Mouse (Mus musculus) mouse trophoblast stem cell (cell line): ENCODE measurements at regions not wholly inside any gene's neighbourhood (a gene's known extent, or its start where the extent isn't known, plus 50 kb on each side); places are given as distances from the start of the nearest gene placed in this dataset.

ENCODE experiments used
- in situ Hi-C, 2 experiments: fragments of 300-500 bp; cut with MseI, MboI; formaldehyde crosslinking; loops; 2 replicates in 1 of 2; 3 replicates in 1 of 2; pipeline ENCODE4 v1.15.1; 2025

DNA sequence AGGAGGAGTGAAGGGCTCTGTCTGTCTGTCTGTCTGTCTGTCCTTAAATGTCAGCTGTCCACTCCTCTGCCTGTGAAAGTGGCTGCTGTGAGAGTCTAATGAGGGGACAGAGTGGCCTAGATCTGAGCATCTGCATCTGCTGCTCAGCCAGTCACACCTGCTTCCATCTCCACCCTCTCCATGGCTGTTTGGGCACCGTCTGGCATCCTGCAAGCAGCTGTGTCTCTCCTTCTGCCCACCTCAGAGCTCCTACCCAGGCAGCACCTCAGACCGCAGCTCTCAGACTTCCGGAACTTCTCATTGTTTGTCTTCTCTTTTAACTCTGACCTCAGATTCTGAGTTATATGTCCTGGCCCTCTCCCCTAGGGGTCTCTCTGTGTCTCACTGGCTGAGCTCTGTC lies 159.2 kb downstream of the Gm26897 start:
- in situ Hi-C loops, result no loop called here

DNA sequence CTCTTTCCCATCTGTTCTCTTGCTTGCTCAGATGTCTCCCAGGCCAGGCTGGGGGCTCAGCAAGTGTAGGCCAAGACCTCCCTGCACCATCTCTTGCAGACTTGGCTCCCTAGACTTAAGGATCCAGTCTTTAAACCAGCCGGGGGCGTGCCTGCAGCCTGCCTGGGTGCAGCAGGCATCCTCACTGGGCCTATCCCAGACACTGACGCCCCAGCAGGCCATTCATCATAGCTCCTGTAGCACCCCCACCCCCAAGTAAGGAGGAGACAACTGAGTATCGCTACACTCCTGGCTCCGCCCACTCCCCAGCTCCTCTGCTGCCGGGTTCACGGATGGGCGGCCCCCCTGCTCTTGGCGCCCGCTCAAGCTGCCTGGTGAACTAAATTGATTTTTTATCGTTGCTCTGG lies 160.2 kb downstream of the Gm26897 start:
- in situ Hi-C loops, result no loop called here

DNA sequence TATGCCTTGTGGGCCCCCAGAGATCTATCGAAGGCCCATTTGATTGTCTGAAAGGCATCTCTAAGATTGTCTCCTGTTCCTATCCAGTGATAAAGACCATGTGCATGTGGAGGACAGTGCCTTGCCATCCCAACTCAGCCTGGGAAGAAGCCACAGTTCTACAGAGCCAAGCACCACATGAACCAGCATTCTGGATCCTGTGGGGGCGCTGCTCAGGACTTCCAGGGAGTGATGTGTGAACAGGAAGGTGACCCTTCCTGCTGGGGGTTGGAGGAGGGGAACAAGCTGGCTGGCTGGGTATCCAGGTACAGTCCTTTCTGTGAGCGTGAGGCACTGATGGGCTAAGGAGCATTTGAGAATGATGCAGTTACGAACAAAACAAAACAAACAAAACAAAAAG lies 163.8 kb downstream of the Gm26897 start:
- in situ Hi-C loops, result no loop called here

DNA sequence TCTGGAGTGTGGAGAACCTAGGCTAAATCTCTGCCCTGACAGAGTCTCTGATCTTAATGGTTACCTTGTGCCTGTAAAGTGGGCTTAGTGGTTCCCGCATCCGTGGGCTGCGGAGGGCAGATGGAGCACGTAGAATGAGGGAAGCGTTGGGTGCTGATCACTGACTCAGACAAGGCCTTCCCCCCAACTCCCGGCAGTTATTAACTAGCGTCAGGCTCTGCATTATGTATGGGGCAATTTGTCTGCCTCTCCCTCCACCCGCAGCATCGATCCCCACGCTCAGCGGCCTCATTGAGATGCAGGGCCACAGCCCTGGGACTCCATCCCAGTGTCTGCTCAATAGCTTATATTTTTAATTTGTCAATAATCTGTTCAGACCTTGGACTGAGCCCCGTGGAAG lies 164.8 kb downstream of the Gm26897 start:
- in situ Hi-C loops, result no loop called here

DNA sequence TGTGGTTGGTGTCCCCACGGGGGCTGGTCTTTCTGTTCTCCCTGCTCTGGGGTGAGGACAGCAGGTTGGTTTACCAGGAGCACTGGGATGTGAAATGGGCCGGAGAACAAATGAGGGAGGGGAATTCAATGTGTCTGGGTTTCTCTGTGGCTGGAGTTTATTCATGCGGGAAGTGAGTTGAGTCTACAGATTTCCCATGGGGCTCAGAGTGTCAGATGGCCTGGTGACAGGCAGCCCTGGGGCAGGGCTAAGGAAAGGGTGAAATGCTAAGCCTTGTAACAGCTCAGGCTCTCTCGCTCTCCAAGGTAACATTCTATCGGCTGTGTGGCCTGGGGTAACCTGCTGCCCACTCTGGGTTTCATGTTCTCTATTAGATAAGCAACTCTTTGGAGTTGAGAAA lies 167.5 kb downstream of the Gm26897 start:
- in situ Hi-C loops, result no loop called here

DNA sequence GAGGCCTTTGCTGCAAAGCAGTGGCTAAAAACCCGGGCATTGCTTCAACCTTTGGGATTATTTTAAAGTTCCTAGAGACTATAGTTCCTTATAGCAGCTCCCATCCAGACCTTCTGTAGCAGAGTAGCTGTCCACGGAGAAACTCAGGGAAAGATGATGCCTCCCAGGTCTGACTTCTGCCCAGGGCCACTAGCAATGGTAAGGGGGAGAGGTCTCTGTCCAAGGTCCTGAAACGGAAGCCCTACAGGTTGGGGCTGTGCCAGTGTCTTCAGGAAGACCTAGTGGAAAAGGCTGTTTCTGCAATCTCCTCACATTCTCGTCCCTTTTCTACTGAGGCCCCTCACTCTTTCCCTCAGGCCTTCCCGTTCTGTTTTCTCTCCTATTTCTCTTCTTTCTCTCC lies 168.0 kb downstream of the Gm26897 start:
- in situ Hi-C loops, result no loop called here

DNA sequence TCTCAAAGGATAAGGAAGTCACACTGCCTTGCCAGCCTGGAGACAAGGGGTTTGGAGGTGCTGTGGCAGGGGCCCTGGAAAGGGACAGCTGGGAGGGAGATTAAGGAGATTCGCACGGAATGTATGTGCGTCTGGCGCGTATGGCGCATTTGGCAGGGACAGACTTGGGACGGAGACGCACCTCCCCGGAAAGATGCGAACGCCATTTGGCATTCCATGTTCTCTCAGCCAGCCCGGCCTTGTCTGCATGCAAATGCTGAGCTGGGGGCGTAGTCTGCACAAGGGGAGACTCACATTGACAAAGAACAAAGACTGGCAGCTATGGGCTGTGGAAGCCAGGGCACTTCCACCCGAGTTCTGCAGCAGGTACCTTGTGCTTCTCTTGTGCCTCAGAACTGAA lies 174.4 kb downstream of the Gm26897 start:
- in situ Hi-C loops, result no loop called here

DNA sequence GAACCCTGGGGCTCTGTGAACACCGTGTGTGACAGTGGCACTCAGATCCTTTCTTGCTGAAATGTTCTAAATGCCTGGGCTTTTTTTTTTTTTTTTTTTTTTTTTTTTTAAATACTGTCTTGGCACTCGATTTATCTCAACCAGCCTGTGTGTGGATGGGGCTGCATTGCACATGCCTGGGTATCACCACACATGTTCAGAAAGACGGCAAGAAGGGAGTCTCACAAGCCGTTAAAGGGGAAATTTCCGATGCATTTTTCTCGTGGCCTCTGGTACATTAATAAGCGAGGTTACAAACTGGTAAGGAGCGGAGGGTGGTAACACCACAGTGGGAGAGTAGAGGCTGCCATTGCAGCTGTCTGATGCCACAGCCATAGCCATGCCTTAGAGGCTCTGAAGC lies 176.8 kb downstream of the Gm26897 start:
- in situ Hi-C loops, result no loop called here

DNA sequence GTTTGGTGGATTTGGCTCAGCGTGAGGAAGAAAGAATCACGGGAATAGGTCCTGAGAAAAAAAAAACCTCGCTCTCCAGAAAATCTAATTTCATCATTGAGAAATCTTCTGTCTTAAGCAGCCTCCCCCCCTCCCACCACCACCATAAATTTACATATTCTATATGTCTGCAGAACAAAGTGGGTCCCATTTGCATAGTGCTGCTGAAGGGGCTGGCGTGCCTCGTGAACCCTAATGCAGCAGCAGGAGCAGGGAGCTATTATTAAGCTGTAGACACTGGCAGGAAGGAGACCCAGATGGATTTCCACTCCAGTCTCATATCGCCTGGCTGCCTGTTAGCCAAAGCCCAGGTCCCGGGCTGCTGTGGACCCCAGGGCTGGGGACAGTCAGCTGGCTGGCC lies 179.6 kb downstream of the Gm26897 start:
- in situ Hi-C loops, result no loop called here

DNA sequence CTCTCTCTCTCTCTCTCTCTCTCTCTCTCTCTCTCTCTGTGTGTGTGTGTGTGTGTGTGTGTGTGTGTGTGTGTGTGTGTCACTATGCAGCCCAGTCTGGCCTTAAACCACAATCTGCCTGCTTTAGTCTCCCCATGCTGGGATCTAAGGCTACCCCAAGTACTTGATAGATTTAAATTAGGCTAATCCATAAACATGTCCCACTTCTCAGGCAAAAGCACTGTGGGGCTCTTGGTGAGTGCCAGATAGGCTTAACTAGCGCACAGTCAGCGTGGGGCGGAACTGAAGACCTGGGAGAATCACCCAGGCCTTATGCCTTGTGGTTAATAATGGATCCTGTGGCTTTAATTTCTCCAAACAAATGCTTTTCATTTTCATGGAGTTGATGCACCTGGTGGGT lies 180.6 kb downstream of the Gm26897 start:
- in situ Hi-C loops, result no loop called here

DNA sequence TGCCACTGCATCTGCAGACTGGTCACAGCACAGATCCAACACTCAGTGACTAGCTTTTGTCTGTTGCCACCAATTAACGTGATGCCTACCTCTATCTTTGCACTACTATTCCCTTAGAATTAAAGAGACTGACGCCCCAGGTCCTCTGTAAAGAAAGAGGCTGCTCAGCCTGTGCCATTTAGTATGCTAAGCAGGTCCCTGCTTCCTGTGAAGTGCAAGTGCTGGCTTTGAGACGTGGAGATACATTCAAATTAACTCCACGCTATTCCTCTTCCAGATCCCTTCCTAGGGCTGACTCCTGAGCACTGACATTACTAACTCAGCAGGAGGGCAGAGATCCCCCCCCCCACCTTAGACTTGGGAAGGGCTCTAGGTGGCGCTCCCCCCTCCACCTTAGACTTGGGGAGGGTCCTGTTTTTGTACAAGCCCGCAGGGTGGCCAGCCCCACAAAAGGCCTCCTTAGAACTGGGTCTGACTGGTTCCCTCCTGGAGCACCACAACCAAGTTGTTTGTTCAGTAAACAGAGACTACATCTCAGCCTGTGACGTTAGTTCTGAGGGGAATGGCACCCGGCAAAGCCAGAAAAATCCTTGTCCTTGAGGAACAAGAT lies 184.0 kb downstream of the Gm26897 start:
- in situ Hi-C loops, result no loop called here

DNA sequence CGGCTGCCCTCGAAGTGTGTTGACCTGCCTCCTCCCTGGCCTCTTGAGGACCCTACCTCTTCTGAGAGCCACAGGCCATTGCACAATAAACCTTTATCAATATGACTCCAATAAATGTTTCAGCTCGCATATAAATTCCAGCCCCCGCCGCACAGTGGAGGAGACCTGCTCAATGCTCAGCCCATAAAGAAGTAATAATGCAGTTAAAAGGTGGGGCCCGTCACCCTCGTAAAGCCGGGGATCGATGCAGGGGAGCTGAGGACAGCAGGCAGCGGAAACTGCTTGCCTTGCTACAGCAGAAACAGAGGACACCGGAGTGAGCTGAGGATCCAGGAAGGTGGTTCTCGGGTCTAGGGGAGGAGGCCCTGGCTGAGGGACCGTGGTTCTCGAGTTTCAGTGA lies 185.2 kb downstream of the Gm26897 start:
- in situ Hi-C loops, result no loop called here

DNA sequence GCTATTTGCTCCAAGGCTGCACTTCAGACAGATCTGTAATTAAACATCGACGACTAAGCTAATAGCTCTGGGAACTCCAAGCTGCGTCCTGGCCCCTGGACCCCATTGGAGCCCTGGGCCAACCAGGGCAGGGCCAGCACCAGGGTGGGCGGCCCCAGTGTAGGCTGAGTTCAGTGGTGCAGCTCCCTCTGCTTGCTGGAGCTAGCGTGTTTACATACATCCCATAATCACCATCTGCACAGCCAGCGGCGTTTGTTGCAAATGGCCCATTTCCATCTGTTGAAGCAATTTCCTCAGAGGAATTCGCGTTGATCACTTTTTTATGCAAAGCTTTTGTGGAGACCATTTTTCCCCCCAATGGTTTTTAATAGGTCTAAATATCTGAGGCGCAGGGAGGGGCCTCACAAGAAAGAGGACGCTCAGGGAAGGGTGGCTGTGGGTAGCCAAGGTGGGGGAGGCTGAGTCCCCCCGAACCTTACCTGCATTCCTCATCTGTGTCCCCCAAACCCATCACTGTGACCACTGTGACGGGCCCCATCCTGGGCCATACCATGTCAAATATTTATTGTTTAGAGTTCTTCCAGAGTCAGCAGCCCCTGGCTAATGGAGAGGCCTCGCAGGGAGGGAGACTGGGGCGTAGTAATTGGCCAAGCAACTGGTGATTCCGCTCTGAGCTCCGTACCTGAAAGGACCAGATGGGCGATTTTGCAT lies 189.4 kb downstream of the Gm26897 start:
- in situ Hi-C loops, result no loop called here

DNA sequence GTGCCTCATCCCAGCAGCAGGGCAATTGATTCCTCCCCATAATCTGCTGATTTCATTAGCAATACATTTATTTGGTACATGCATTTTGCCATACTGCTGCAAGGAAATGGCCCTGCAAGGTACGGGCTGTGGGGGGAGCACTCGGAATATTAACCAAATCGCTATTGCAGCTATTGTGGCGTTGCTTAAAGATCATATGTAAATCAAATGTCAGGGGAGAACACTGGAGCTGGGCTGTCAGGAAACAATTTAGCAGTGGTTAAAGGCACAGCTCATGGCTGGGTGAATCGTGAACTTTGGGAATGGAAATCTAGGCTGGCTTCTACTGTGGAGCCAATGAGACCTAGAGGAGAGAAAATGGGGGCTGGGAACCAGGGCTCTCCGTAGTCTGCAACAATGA lies 192.0 kb downstream of the Gm26897 start:
- in situ Hi-C loops, result no loop called here

DNA sequence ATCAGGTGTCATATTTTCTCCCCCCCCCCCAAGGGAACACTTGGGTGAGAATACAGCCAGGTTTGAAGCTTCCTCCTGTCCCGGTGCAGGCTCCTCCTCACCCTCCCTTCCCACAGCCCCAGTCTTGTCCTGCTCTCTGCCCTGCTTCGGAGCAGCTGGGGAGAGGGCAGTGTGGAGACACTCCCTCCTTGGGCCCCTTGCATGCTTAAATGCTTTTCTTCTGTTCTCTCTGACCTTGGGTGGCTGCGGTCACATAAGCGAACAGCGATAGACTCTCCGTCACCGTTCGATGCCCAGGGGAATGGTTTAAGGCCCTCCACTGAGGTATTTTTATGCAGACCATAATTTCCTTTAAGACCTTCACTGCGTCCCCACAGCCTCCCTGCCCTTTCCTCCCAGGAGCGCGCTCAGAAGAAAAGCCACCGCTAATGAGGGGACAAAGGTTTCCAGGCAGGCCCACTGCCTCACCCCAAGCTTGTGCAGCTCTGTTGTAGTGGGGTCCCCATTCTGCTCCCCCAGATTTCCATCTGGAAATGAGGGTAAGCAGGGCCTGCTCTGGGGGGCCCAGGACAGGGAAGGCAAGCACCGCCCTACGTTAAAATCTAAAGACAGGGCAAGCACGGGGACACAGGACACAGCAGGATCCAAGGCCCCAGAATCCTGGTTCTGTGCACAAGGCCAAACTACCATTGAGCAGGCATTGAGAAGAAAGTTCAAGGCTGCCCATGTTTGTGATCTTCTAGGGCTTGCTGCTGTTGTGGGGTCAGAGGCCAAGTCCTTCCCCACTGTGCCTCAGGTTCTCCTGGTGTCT lies 195.7 kb downstream of the Gm26897 start:
- in situ Hi-C loops, result no loop called here

DNA sequence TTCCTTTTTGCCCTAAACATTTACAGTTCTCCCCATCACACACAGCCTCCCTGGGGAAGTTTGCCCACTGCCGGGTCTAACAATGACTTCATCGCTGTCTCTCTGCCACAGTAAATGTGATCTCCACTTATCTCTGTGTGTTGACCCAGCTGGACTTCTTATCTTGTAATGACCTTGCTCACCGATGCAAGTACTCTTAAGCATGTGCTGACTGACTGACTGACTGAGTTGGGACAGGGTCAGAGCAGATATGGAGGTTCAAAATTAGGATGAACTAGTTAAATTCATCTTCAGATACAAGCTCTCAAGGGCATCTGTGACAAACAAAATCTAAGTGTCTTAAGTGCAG lies 196.2 kb downstream of the Gm26897 start:
- in situ Hi-C loops, result no loop called here

DNA sequence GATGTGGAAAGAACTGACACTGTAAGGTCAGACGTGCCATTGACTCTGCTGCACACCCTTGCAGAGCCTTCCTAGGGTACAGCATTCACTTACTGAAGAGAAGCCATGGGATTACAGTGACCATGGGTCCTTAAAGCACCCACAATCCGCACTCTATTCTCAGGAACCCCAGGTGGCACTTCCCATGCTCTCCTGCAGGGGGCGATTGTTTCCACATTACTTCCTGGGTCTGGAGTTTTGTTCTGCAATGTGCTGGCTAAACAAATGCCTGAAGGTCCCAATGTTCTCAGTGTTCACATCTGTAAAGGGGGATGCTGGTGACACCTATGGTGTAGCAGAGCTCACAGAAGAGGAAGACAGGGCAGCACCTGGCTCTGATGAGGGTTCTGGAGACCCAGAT lies 198.0 kb downstream of the Gm26897 start:
- in situ Hi-C loops, result no loop called here

DNA sequence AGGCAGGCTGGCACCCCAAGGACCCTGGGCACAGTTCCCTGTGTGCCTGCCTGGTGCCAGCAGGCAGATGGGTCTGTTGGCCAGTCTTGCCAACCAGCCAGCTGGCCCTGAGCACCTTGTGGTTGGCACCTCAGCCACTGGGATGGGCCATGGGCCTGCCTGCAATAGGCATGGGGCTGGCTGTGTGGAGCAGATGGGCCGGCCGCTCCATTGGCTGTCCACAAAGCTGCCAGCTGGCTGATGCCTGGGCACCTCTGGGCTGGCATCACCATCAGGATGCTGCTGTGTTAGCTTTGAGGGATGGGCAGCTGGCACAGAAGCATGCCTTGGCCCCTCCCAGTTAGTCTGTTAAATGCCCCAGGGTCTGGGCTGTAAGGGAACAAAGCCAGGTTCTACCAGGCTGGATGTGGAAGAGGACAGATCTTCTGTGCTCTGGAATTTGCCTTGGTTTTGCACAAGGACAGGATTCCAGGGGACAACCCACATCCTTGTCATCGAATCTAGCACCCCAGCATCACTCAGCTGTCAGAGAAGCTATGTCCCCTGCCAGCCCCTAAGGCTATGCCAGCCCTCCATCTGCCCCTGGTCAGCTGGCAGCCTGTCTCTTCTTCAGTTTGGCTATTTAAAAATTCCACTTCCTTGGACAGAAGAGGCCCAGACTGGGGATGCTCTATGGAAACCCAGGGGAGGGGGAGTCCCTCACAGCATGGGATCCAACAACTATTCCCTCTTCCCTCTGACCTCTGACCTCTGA lies 201.8 kb downstream of the Gm26897 start:
- in situ Hi-C loops, result no loop called here

DNA sequence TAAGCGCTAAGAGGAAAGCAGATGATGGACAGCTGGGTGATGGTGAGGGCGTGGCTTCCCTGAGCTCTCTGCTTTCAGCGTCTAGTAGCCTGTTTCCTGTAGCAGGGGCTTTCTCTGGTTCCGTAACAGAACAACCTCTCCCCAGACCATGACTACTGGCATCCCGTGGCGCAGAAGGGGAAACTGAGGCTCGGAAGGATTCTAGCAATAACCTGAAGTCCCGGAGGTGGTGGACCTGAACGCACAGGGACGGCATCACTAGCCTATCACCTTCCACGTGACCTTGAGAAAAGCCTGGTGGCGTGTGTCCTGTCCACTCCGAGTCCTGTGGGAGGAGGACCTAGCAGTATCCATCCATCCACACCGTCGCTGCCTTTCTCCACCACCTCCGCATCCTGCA lies 208.1 kb downstream of the Gm26897 start:
- in situ Hi-C loops, result no loop called here

DNA sequence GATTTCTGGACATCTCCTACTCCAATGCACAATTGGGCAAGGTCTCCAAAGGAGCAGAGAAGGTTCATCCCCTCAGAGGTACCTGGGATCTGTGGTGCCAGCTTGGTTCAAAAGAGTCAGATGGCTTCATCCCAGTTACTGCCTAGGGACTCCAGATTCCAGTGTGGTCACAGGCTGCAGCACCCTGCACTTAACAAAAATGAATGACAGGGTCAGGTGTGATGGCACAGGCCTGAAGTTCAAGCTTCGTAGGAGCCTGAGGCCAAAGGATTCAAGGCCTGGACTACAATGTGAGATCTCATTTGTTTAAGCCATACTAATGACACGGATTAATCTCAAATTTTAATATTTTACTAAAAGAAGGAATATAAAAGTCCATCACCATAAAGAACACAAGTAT lies 209.1 kb downstream of the Gm26897 start:
- in situ Hi-C loops, result no loop called here

DNA sequence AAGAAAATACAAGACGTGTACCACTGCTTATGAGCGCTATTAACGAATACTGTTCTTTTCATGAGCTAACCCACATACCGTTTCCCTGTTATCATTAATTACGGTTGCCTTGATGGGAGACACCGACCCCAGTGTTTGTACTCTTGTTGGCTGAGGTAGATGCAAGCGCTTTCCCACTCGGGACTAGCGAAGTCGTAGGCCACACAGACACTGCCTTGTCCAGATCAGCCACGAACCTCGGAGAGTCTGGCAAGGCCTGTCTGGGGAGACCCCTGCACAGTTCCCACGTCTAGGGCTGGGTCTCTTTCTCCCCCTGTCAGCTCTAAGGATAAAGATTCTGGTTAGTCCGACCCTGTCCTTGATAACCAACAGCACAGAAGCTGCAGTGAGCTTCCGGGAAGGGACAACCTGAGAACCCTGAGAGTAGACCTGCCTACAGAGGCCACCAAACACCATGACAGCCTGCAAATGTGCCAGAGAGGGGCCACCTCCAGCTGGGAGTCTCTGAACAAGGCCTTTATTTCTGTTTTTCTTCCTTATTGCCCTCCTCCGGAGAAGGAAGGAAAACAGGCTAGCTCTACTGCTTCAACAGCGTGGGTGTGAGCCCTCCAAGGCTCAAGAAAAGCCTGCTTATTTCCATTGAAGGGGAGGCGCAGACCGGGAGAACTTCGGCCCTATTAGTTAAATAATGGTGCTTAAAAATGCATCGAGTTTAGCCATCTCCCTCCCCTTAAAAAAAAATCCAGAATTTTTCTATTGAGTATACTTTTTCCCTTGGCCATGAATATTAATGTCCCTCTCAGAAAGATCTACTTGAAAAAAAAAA lies 209.8 kb downstream of the Gm26897 start:
- in situ Hi-C loops, result no loop called here
